Mouse (Mus musculus): Measurements from ENCODE around the gene Ccr10. TPM values are rescaled to one million over a fixed set of nuclear protein-coding genes. Genes with fewer than 3 reads are reported as not detected.
A peak's percentile ranks its signal among the peaks of the same experiment; 100 is the strongest.

Gene Ccr10
- polyA plus RNA-seq, 1 experiment from 2014 or later = 0.06 TPM

DNA sequence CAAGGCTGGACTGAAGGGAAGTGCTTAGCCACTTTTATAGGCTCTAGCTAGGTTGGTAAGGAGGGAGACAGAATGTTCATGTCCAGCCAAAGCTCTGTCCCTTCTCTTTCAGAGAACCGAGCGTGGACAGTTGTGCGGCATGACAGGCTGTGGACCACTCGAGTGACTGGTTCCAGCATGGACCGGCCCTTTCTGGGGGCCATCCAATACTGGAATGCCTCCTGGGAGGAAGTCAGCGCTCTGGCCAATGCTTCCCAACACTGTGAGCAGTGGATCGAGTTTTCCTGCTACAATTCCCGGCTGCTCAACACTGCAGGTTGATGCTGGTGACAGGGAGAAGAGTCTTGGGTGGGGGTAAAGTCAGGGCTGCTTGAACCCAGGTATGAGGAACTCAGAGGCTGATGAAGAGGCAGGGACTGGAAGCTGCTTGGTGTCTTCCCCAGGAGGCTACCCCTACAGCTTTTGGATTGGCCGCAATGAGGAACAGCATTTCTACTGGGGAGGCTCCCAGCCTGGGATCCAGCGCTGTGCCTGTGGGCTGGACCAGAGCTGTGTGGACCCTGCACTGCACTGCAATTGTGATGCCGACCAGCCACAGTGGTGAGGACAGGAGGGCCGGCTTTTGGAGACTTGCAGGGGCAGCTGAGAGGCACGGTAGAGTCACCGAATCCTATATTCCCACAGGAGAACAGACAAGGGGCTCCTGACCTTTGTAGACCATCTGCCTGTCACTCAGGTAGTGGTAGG is 7.7 kb upstream of the Ccr10 start:
- Histone ChIP-seq H3K4me1 (ENCODE audit: insufficient read depth, low read depth, low read length) (no peaks in the 10 kb centered on the region), H3K27ac (ENCODE audit: low read length) (no peak overlapping the region), H3K36me3 (ENCODE audit: insufficient read depth, low read length) (no peaks in the 10 kb centered on the region), H3K9ac (replicated peaks; ENCODE audit: low read depth) (no peak overlapping the region), H3K9me3 (ENCODE audit: low read length) (no peaks in the 10 kb centered on the region), H3K27me3 (replicated peaks; ENCODE audit: insufficient read depth, low read length) (no peaks in the 10 kb centered on the region), H3K4me3 (ENCODE audit: low read depth, low read length) (no peak overlapping the region), H3K4me2 (replicated peaks; ENCODE audit: low read depth, low read length) (no peak overlapping the region)
- no peak for TF ChIP-seq EP300 (IDR thresholded peaks at IDR 0.05)
- no peak for TF ChIP-seq CTCF (IDR thresholded peaks at IDR 0.05)
- ATAC-seq = no peak
- no peak for DNase-seq (ENCODE audit: low spot score)
- 71% methylated on average over 14 of the region's 14 CpGs for WGBS

DNA sequence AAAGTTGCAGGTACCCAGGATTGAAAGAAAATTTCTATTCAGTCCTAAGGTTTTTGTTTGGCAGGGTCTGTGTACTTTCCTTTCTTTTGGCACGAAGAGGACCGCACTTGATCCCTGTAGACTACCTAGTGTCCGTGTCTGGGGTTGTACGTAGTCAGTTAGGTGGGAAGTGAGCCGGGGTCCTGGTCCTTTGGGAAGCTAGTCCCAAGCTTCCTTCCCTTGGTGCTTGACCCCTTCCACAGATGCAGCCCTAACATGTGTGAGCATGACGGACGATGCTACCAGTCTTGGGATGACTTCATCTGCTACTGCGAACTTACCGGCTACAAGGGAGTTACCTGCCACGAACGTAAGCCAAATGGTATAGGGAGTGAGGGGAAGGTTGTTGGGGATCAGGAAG is 6.7 kb upstream of the Ccr10 start:
- H3K9ac ChIP-seq (replicated peaks; ENCODE audit: low read depth) = no peak overlapping the region
- H3K4me2 ChIP-seq (replicated peaks; ENCODE audit: low read depth, low read length) = no peak overlapping the region
- H3K36me3 ChIP-seq (ENCODE audit: insufficient read depth, low read length) = no peaks in the 10 kb centered on the region
- ATAC-seq (no peak), DNase-seq (ENCODE audit: low spot score) (no peak)
- H3K9me3 ChIP-seq (ENCODE audit: low read length) = no peaks in the 10 kb centered on the region
- H3K4me3 ChIP-seq (ENCODE audit: low read depth, low read length) = no peak overlapping the region
- TF ChIP-seq CTCF (IDR thresholded peaks at IDR 0.05) (no peak), EP300 (IDR thresholded peaks at IDR 0.05) (no peak)
- H3K4me1 ChIP-seq (ENCODE audit: insufficient read depth, low read depth, low read length) = no peaks in the 10 kb centered on the region
- no peak overlapping the region for H3K27ac ChIP-seq (ENCODE audit: low read length)
- no peaks in the 10 kb centered on the region for H3K27me3 ChIP-seq (replicated peaks; ENCODE audit: insufficient read depth, low read length)
- WGBS = 90% methylated on average over 11 of the region's 11 CpGs

DNA sequence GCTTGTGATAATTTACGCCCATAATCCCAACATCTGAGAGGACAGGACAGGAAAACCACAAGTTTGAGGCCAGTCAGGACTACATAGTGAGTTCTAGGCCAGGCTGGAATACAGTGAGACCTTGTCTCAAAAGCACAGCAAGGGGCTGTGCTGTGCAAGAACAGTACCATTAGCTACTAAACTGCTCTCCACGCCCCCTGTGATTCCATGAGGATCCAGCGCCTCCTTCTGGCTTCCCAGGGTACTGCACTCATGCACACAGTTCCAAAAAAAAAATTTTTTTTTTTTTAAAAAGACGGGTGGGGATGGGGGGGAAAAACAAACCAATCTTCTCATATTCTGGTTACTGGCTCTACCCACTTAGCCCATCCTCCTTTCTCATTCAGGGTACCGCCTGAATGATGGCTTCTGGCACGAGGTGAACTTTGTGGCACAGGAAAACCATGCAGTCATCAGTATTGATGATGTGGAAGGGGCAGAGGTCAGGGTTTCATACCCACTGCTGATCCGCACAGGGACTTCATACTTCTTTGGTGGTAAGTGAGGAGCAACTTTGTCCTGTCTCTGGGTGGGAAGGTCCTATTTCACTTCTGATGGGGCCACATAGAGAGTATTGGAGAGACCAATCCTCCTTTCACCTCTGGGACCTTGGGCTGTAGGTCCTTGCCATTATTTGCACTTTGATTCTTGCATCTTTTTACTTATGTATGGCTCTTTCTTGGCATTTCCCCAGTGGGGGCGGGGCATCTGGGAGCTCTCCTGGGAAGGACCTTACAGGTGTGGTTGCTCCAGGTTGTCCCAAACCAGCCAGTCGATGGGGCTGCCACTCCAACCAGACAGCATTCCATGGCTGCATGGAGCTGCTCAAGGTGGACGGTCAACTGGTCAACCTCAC is 5.8 kb upstream of the Ccr10 start:
- no peak overlapping the region for H3K4me2 ChIP-seq (replicated peaks; ENCODE audit: low read depth, low read length)
- no peak overlapping the region for H3K9ac ChIP-seq (replicated peaks; ENCODE audit: low read depth)
- TF ChIP-seq CTCF (IDR thresholded peaks at IDR 0.05) (peak; percentile 91), EP300 (IDR thresholded peaks at IDR 0.05) (no peak)
- H3K4me1 ChIP-seq (ENCODE audit: insufficient read depth, low read depth, low read length) = no peaks in the 10 kb centered on the region
- no peak overlapping the region for H3K27ac ChIP-seq (ENCODE audit: low read length)
- no peak overlapping the region for H3K4me3 ChIP-seq (ENCODE audit: low read depth, low read length)
- peak; percentile 35; the same call in 1 of the 2 replicates for ATAC-seq
- WGBS = 36% methylated on average over 10 of the region's 10 CpGs
- H3K9me3 ChIP-seq (ENCODE audit: low read length) = no peaks in the 10 kb centered on the region
- DNase-seq (ENCODE audit: low spot score) = peak; percentile 82
- H3K36me3 ChIP-seq (ENCODE audit: insufficient read depth, low read length) = no peaks in the 10 kb centered on the region
- no peaks in the 10 kb centered on the region for H3K27me3 ChIP-seq (replicated peaks; ENCODE audit: insufficient read depth, low read length)

DNA sequence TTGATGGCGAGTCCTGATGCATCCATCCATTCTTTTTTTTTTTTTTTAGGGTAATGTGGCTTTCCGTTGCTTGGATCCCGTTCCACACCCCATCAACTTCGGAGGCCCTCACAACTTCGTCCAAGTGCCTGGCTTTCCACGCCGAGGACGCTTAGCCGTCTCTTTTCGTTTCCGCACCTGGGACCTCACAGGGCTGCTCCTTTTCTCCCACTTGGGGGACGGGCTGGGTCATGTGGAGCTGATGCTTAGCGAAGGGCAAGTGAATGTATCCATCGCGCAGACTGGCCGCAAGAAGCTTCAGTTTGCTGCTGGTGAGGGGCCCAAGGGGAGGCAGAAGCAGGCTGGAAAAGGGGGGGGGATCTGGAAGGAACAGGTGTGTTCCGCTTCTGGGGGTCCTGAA is 5.0 kb upstream of the Ccr10 start:
- 54% methylated on average over 17 of the region's 17 CpGs for WGBS
- no peak overlapping the region for H3K9ac ChIP-seq (replicated peaks; ENCODE audit: low read depth)
- H3K4me3 ChIP-seq (ENCODE audit: low read depth, low read length) = no peak overlapping the region
- no peak overlapping the region for H3K4me2 ChIP-seq (replicated peaks; ENCODE audit: low read depth, low read length)
- no peaks in the 10 kb centered on the region for H3K9me3 ChIP-seq (ENCODE audit: low read length)
- H3K27ac ChIP-seq (ENCODE audit: low read length) = no peak overlapping the region
- peaks cover under 1% of the 10 kb centered on the region for H3K27me3 ChIP-seq (replicated peaks; ENCODE audit: insufficient read depth, low read length)
- H3K4me1 ChIP-seq (ENCODE audit: insufficient read depth, low read depth, low read length) = peaks cover 2% of the 10 kb centered on the region; the same call in 1 of the 2 replicates
- ATAC-seq (no peak), DNase-seq (ENCODE audit: low spot score) (no peak)
- no peaks in the 10 kb centered on the region for H3K36me3 ChIP-seq (ENCODE audit: insufficient read depth, low read length)
- TF ChIP-seq CTCF (IDR thresholded peaks at IDR 0.05) (no peak), EP300 (IDR thresholded peaks at IDR 0.05) (no peak)

DNA sequence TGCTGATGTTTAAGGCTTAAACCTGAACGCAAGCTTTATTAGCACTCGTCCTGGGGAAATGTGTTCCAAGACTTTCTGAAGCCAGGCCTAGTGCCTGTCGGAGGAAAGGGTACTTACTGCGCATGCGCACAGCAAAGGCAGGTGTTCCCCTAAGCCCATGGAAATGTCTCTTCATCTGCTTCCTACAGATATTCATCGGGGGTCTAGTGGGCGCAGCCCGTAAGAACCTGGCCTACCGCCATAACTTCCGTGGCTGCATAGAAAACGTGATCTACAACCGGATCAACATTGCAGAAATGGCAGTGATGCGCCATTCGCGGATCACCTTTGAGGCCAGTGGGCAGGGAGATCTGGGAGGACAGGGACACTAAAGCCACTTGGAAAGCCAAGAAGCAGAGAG is 4.1 kb upstream of the Ccr10 start:
- 74% methylated on average over 15 of the region's 15 CpGs for WGBS
- Histone ChIP-seq H3K9me3 (ENCODE audit: low read length) (no peaks in the 10 kb centered on the region), H3K4me2 (replicated peaks; ENCODE audit: low read depth, low read length) (no peak overlapping the region), H3K4me1 (ENCODE audit: insufficient read depth, low read depth, low read length) (peaks cover 8% of the 10 kb centered on the region; the same call in 1 of the 2 replicates), H3K27ac (ENCODE audit: low read length) (no peak overlapping the region), H3K27me3 (replicated peaks; ENCODE audit: insufficient read depth, low read length) (peaks cover 5% of the 10 kb centered on the region), H3K9ac (replicated peaks; ENCODE audit: low read depth) (no peak overlapping the region), H3K4me3 (ENCODE audit: low read depth, low read length) (no peak overlapping the region), H3K36me3 (ENCODE audit: insufficient read depth, low read length) (no peaks in the 10 kb centered on the region)
- DNase-seq (ENCODE audit: low spot score) = no peak
- ATAC-seq = no peak
- TF ChIP-seq CTCF (IDR thresholded peaks at IDR 0.05) = no peak
- no peak for TF ChIP-seq EP300 (IDR thresholded peaks at IDR 0.05)
